Mouse (Mus musculus): ENCODE results near the gene Scgb1c1. TPM values are rescaled to one million over a fixed set of nuclear protein-coding genes. Genes with fewer than 3 reads are reported as not detected.

Gene Scgb1c1
- polyA plus RNA-seq, 1 experiment from 2014 or later = not detected

GRCm38 (mm10) chr7:140894611-140895010 lies 49.3 kb downstream of the Scgb1c1 start:
- H3K27me3 ChIP-seq = no peaks in the 10 kb centered on the region
- H3K27ac ChIP-seq = no peak overlapping the region
- 89% methylated on average over 3 of the region's 3 CpGs for WGBS
- no peak for ATAC-seq (replicated peaks; ENCODE audit: low FRiP score)
- H3K9ac ChIP-seq = no peak overlapping the region
- H3K4me3 ChIP-seq (replicated peaks) = no peak overlapping the region
- H3K4me2 ChIP-seq = no peak overlapping the region
- H3K36me3 ChIP-seq = peaks cover 84% of the 10 kb centered on the region
- no peaks in the 10 kb centered on the region for H3K4me1 ChIP-seq
- H3K9me3 ChIP-seq (replicated peaks) = no peaks in the 10 kb centered on the region

Other genes starting within 250 kb of the Scgb1c1 start
- not detected in 2 replicates for gene Olfr46, start 244.3 kb upstream of the Scgb1c1 start, polyA plus RNA-seq (2015; fragmentation: Nextera tagmentation; extraction: Ambion mirVana)
- gene Olfr61, start 216.6 kb upstream of the Scgb1c1 start, polyA plus RNA-seq (2015; fragmentation: Nextera tagmentation; extraction: Ambion mirVana) = not detected in 2 replicates
- not detected in 2 replicates for gene Olfr53, start 199.1 kb upstream of the Scgb1c1 start, polyA plus RNA-seq (2015; fragmentation: Nextera tagmentation; extraction: Ambion mirVana)
- gene Olfr539, start 185.6 kb upstream of the Scgb1c1 start, polyA plus RNA-seq (2015; fragmentation: Nextera tagmentation; extraction: Ambion mirVana) = not detected in 2 replicates
- not detected in 2 replicates for gene Olfr45, start 163.6 kb upstream of the Scgb1c1 start, polyA plus RNA-seq (2015; fragmentation: Nextera tagmentation; extraction: Ambion mirVana)
- gene Olfr541, start 148.3 kb upstream of the Scgb1c1 start, polyA plus RNA-seq (2015; fragmentation: Nextera tagmentation; extraction: Ambion mirVana) = not detected in 2 replicates
- gene Cyp2e1, start 81.8 kb upstream of the Scgb1c1 start, polyA plus RNA-seq (2015; fragmentation: Nextera tagmentation; extraction: Ambion mirVana) = 0.42 and 0.49 TPM in 2 replicates
- gene Syce1, start 57.7 kb upstream of the Scgb1c1 start, polyA plus RNA-seq (2015; fragmentation: Nextera tagmentation; extraction: Ambion mirVana) = 0.10 and 0.22 TPM in 2 replicates
- 1.7 and 1.8 TPM in 2 replicates for gene Zfp941, start 23.4 kb upstream of the Scgb1c1 start, polyA plus RNA-seq (2015; fragmentation: Nextera tagmentation; extraction: Ambion mirVana)
- 0.62 and 0.82 TPM in 2 replicates for gene Urah, start 10.5 kb upstream of the Scgb1c1 start, polyA plus RNA-seq (2015; fragmentation: Nextera tagmentation; extraction: Ambion mirVana)
- 0.12 TPM in 1 of 2 replicates, not detected in the other for gene Odf3, start 2.3 kb downstream of the Scgb1c1 start, polyA plus RNA-seq (2015; fragmentation: Nextera tagmentation; extraction: Ambion mirVana)
- gene Gm45785, start 10.8 kb downstream of the Scgb1c1 start, polyA plus RNA-seq (2015; fragmentation: Nextera tagmentation; extraction: Ambion mirVana) = not detected in 2 replicates
- 54.8 and 59.7 TPM in 2 replicates for gene Ric8a, start 11.4 kb downstream of the Scgb1c1 start, polyA plus RNA-seq (2015; fragmentation: Nextera tagmentation; extraction: Ambion mirVana)
- gene Bet1l, start 12.0 kb downstream of the Scgb1c1 start, polyA plus RNA-seq (2015; fragmentation: Nextera tagmentation; extraction: Ambion mirVana) = 35.9 and 37.2 TPM in 2 replicates
- gene Psmd13, start 36.4 kb downstream of the Scgb1c1 start, polyA plus RNA-seq (2015; fragmentation: Nextera tagmentation; extraction: Ambion mirVana) = 241 and 246 TPM in 2 replicates
- gene Sirt3, start 36.8 kb downstream of the Scgb1c1 start, polyA plus RNA-seq (2015; fragmentation: Nextera tagmentation; extraction: Ambion mirVana) = 32.5 and 36.3 TPM in 2 replicates
- 3.9 and 4.8 TPM in 2 replicates for gene Cox8b, start 54.9 kb downstream of the Scgb1c1 start, polyA plus RNA-seq (2015; fragmentation: Nextera tagmentation; extraction: Ambion mirVana)
- gene Nlrp6, start 75.4 kb downstream of the Scgb1c1 start, polyA plus RNA-seq (2015; fragmentation: Nextera tagmentation; extraction: Ambion mirVana) = 1.1 and 1.2 TPM in 2 replicates
- gene Pgghg, start 95.8 kb downstream of the Scgb1c1 start, polyA plus RNA-seq (2015; fragmentation: Nextera tagmentation; extraction: Ambion mirVana) = 19.5 and 23.5 TPM in 2 replicates
- 4.3 and 21.7 TPM in 2 replicates for gene Ifitm5, start 104.7 kb downstream of the Scgb1c1 start, polyA plus RNA-seq (2015; fragmentation: Nextera tagmentation; extraction: Ambion mirVana)
- 0.39 TPM in 1 of 2 replicates, not detected in the other for gene Gm45717, start 110.4 kb downstream of the Scgb1c1 start, polyA plus RNA-seq (2015; fragmentation: Nextera tagmentation; extraction: Ambion mirVana)
- 897 and 954 TPM in 2 replicates for gene Ifitm2, start 110.4 kb downstream of the Scgb1c1 start, polyA plus RNA-seq (2015; fragmentation: Nextera tagmentation; extraction: Ambion mirVana)
- 55.2 and 59.7 TPM in 2 replicates for gene Ifitm1, start 121.7 kb downstream of the Scgb1c1 start, polyA plus RNA-seq (2015; fragmentation: Nextera tagmentation; extraction: Ambion mirVana)
- gene Ifitm3, start 165.2 kb downstream of the Scgb1c1 start, polyA plus RNA-seq (2015; fragmentation: Nextera tagmentation; extraction: Ambion mirVana) = 187 and 205 TPM in 2 replicates
- 1.3 and 2.2 TPM in 2 replicates for gene Ifitm6, start 172.4 kb downstream of the Scgb1c1 start, polyA plus RNA-seq (2015; fragmentation: Nextera tagmentation; extraction: Ambion mirVana)
- gene Gm17387, start 183.6 kb downstream of the Scgb1c1 start, polyA plus RNA-seq (2015; fragmentation: Nextera tagmentation; extraction: Ambion mirVana) = not detected in 2 replicates
- 12.4 and 15.4 TPM in 2 replicates for gene B4galnt4, start 215.6 kb downstream of the Scgb1c1 start, polyA plus RNA-seq (2015; fragmentation: Nextera tagmentation; extraction: Ambion mirVana)
- 7.8 and 7.9 TPM in 2 replicates for gene Pkp3, start 232.7 kb downstream of the Scgb1c1 start, polyA plus RNA-seq (2015; fragmentation: Nextera tagmentation; extraction: Ambion mirVana)